Mouse (Mus musculus) stomach, embryonic 15.5 days (tissue): ENCODE measurements at regions not wholly inside any gene's neighbourhood (a gene's known extent, or its start where the extent isn't known, plus 50 kb on each side); places are given as distances from the start of the nearest gene placed in this dataset.
A peak's percentile ranks its signal among the peaks of the same experiment; 100 is the strongest.

Source experiments
- ATAC-seq: fragments of 200-750 bp; cut with Nextera tagmentation; 2 replicates; pipeline ENCODE4 v1.8.0; 2017; ENCODE audit warnings: low read depth, moderate number of reproducible peaks, moderate TSS enrichment; ENCODE audit not compliant: insufficient read depth, low FRiP score
- H3K27ac ChIP-seq: fragments of 300-500 bp; sonication (generic); 2 replicates; pipeline ENCODE4 v1.5.1; 2015; ENCODE audit warnings: mild to moderate bottlenecking, inconsistent platforms
- H3K27me3 ChIP-seq: fragments of 300-500 bp; sonication (generic); replicated peaks from 2 replicates; pipeline ENCODE4 v1.6.1; 2015; ENCODE audit warnings: inconsistent platforms
- H3K36me3 ChIP-seq: fragments of 300-500 bp; sonication (generic); 2 replicates; pipeline ENCODE4 v1.6.1; 2015; ENCODE audit warnings: inconsistent platforms
- H3K4me1 ChIP-seq: fragments of 300-500 bp; sonication (generic); 2 replicates; pipeline ENCODE4 v1.6.1; 2015; ENCODE audit warnings: inconsistent platforms
- H3K4me2 ChIP-seq: fragments of 300-500 bp; sonication (generic); 2 replicates; pipeline ENCODE4 v1.6.1; 2015; ENCODE audit warnings: mild to moderate bottlenecking, inconsistent platforms
- H3K4me3 ChIP-seq: fragments of 300-500 bp; sonication (generic); replicated peaks from 2 replicates; pipeline ENCODE4 v1.5.1; 2015; ENCODE audit warnings: inconsistent platforms
- H3K9ac ChIP-seq: fragments of 300-500 bp; sonication (generic); 2 replicates; pipeline ENCODE4 v1.6.1; 2015; ENCODE audit warnings: inconsistent platforms
- H3K9me3 ChIP-seq: fragments of 300-500 bp; sonication (generic); 2 replicates; pipeline ENCODE4 v1.6.1; 2016; ENCODE audit warnings: inconsistent platforms
- WGBS: fragments of 180-500 bp; shearing (Covaris S2); methylation state at CpG from one replicate; pipeline ENCODE4 v1.1.7; 2015; 5-methylcytosine and 5-hydroxymethylcytosine counted together

- 87% methylated on average over 12 of the region's 12 CpGs for WGBS
- Histone ChIP-seq H3K4me3 (no peak overlapping the region), H3K9me3 (no peaks in the 10 kb centered on the region), H3K4me2 (no peak overlapping the region), H3K27me3 (no peaks in the 10 kb centered on the region), H3K9ac (no peak overlapping the region), H3K4me1 (peaks cover 9% of the 10 kb centered on the region), H3K36me3 (no peaks in the 10 kb centered on the region), H3K27ac (no peak overlapping the region)
- ATAC-seq, result no peak
Measured at GRCm38 (mm10) chr6:143532380-143532779, 365.4 kb downstream of the Etnk1 start.

- H3K36me3 ChIP-seq, result no peaks in the 10 kb centered on the region
- no peaks in the 10 kb centered on the region for H3K27me3 ChIP-seq
- no peak overlapping the region for H3K27ac ChIP-seq
- no peaks in the 10 kb centered on the region for H3K9me3 ChIP-seq
- peak; percentile 59; the same call in 1 of the 2 replicates for ATAC-seq
- peaks cover 8% of the 10 kb centered on the region for H3K4me1 ChIP-seq
- H3K4me2 ChIP-seq, result no peak overlapping the region
- 45% methylated on average over 12 of the region's 12 CpGs for whole genome bisulfite sequencing
- no peak overlapping the region for H3K4me3 ChIP-seq
- H3K9ac ChIP-seq, result no peak overlapping the region
Measured at GRCm38 (mm10) chr6:143535265-143535664, 368.2 kb downstream of the Etnk1 start.

GRCm38 (mm10) chr6:143535726-143536125 lies 368.7 kb downstream of the Etnk1 start:
- H3K4me1 ChIP-seq, result peaks cover 4% of the 10 kb centered on the region
- no peak for ATAC-seq
- H3K4me3 ChIP-seq, result no peak overlapping the region
- no peaks in the 10 kb centered on the region for H3K36me3 ChIP-seq
- H3K9me3 ChIP-seq, result no peaks in the 10 kb centered on the region
- no peaks in the 10 kb centered on the region for H3K27me3 ChIP-seq
- H3K4me2 ChIP-seq, result no peak overlapping the region
- H3K9ac ChIP-seq, result no peak overlapping the region
- 83% methylated on average over 15 of the region's 15 CpGs for WGBS
- no peak overlapping the region for H3K27ac ChIP-seq

GRCm38 (mm10) chr6:143536525-143537293 lies 369.7 kb downstream of the Etnk1 start:
- no peaks in the 10 kb centered on the region for H3K36me3 ChIP-seq
- H3K27me3 ChIP-seq, result no peaks in the 10 kb centered on the region
- 83% methylated on average over 11 of the region's 11 CpGs for WGBS
- no peak overlapping the region for H3K9ac ChIP-seq
- no peaks in the 10 kb centered on the region for H3K9me3 ChIP-seq
- H3K27ac ChIP-seq, result no peak overlapping the region
- H3K4me3 ChIP-seq, result no peak overlapping the region
- no peak overlapping the region for H3K4me2 ChIP-seq
- H3K4me1 ChIP-seq, result no peaks in the 10 kb centered on the region
- no peak for ATAC-seq

- 42% methylated on average over 10 of the region's 10 CpGs for WGBS
Measured at GRCm38 (mm10) chr6:143547406-143547903, 380.4 kb downstream of the Etnk1 start.

GRCm38 (mm10) chr6:143554946-143555345 lies 387.9 kb downstream of the Etnk1 start:
- H3K9me3 ChIP-seq, result no peaks in the 10 kb centered on the region
- WGBS, result 66% methylated on average over 3 of the region's 3 CpGs
- no peak overlapping the region for H3K27ac ChIP-seq
- ATAC-seq, result no peak
- no peaks in the 10 kb centered on the region for H3K27me3 ChIP-seq
- H3K4me3 ChIP-seq, result no peak overlapping the region
- no peak overlapping the region for H3K9ac ChIP-seq
- no peaks in the 10 kb centered on the region for H3K4me1 ChIP-seq
- no peak overlapping the region for H3K4me2 ChIP-seq
- H3K36me3 ChIP-seq, result no peaks in the 10 kb centered on the region

More at GRCm38 (mm10) chr6:143547406-143547903, 380.4 kb downstream of the Etnk1 start:
- Histone ChIP-seq H3K27ac (no peak overlapping the region), H3K4me1 (no peaks in the 10 kb centered on the region), H3K9me3 (no peaks in the 10 kb centered on the region), H3K4me2 (no peak overlapping the region), H3K36me3 (no peaks in the 10 kb centered on the region), H3K4me3 (no peak overlapping the region), H3K27me3 (no peaks in the 10 kb centered on the region), H3K9ac (no peak overlapping the region)
- no peak for ATAC-seq

GRCm38 (mm10) chr6:143558046-143558884 lies 391.2 kb downstream of the Etnk1 start:
- H3K9ac ChIP-seq, result no peak overlapping the region
- H3K4me3 ChIP-seq, result no peak overlapping the region
- H3K4me1 ChIP-seq, result no peaks in the 10 kb centered on the region
- no peak for ATAC-seq
- WGBS, result 75% methylated on average over 11 of the region's 11 CpGs
- no peaks in the 10 kb centered on the region for H3K36me3 ChIP-seq
- no peak overlapping the region for H3K27ac ChIP-seq
- H3K4me2 ChIP-seq, result no peak overlapping the region
- no peaks in the 10 kb centered on the region for H3K9me3 ChIP-seq
- no peaks in the 10 kb centered on the region for H3K27me3 ChIP-seq

- 64% methylated on average over 4 of the region's 4 CpGs for WGBS
- no peak overlapping the region for H3K27ac ChIP-seq
- no peaks in the 10 kb centered on the region for H3K4me1 ChIP-seq
- no peak overlapping the region for H3K4me3 ChIP-seq
- H3K9me3 ChIP-seq, result no peaks in the 10 kb centered on the region
- H3K9ac ChIP-seq, result no peak overlapping the region
- H3K4me2 ChIP-seq, result no peak overlapping the region
- no peaks in the 10 kb centered on the region for H3K36me3 ChIP-seq
- no peak for ATAC-seq
- H3K27me3 ChIP-seq, result no peaks in the 10 kb centered on the region
Measured at GRCm38 (mm10) chr6:143559316-143559715, 392.3 kb downstream of the Etnk1 start.

- 62% methylated on average over 6 of the region's 6 CpGs for WGBS
- Histone ChIP-seq H3K9ac (no peak overlapping the region), H3K27me3 (no peaks in the 10 kb centered on the region), H3K4me2 (no peak overlapping the region), H3K9me3 (no peaks in the 10 kb centered on the region), H3K27ac (no peak overlapping the region), H3K36me3 (no peaks in the 10 kb centered on the region), H3K4me1 (no peaks in the 10 kb centered on the region), H3K4me3 (no peak overlapping the region)
- ATAC-seq, result no peak
Measured at GRCm38 (mm10) chr6:143561316-143562088, 394.5 kb downstream of the Etnk1 start.

- no peaks in the 10 kb centered on the region for H3K36me3 ChIP-seq
- no peak overlapping the region for H3K27ac ChIP-seq
- H3K4me1 ChIP-seq, result no peaks in the 10 kb centered on the region
- H3K4me2 ChIP-seq, result no peak overlapping the region
- no peaks in the 10 kb centered on the region for H3K27me3 ChIP-seq
- H3K9me3 ChIP-seq, result no peaks in the 10 kb centered on the region
- no peak overlapping the region for H3K4me3 ChIP-seq
- no peak overlapping the region for H3K9ac ChIP-seq
- 75% methylated on average over 24 of the region's 24 CpGs for WGBS
- ATAC-seq, result no peak
Measured at GRCm38 (mm10) chr6:143571356-143572115, 404.5 kb downstream of the Etnk1 start.

GRCm38 (mm10) chr6:143579223-143579622 lies 412.2 kb downstream of the Etnk1 start:
- ATAC-seq, result no peak
- Histone ChIP-seq H3K4me3 (no peak overlapping the region), H3K27ac (no peak overlapping the region), H3K36me3 (no peaks in the 10 kb centered on the region), H3K9me3 (no peaks in the 10 kb centered on the region), H3K9ac (no peak overlapping the region), H3K4me2 (no peak overlapping the region), H3K4me1 (no peaks in the 10 kb centered on the region), H3K27me3 (no peaks in the 10 kb centered on the region)
- WGBS, result 82% methylated on average over 1 of the region's 1 CpGs
